Mouse (Mus musculus): ENCODE data around the gene Otor.

Gene Otor

GRCm38 (mm10) chr2:143078198-143078851 is at the start of gene Otor:
Otor (plus strand) TSS chr2:143078473.
- DNase-seq (ENCODE audit: low read depth), result no peak

- DNase-seq (ENCODE audit: low read depth), result no peak
Measured at GRCm38 (mm10) chr2:143031283-143031682, 47.0 kb upstream of the Otor start.

- DNase-seq (ENCODE audit: low read depth), result no peak
Measured at GRCm38 (mm10) chr2:143032378-143033255, 45.7 kb upstream of the Otor start.

GRCm38 (mm10) chr2:143034350-143035085 is 43.8 kb upstream of the Otor start:
- no peak for DNase-seq (ENCODE audit: low read depth)

GRCm38 (mm10) chr2:143035086-143035593 is 43.1 kb upstream of the Otor start:
- no peak for DNase-seq (ENCODE audit: low read depth)

- DNase-seq (ENCODE audit: low read depth), result no peak
Measured at GRCm38 (mm10) chr2:143041596-143041995, 36.7 kb upstream of the Otor start.

GRCm38 (mm10) chr2:143055251-143055650 is 23.0 kb upstream of the Otor start:
- no peak for DNase-seq (ENCODE audit: low read depth)

- no peak for DNase-seq (ENCODE audit: low read depth)
Measured at GRCm38 (mm10) chr2:143056736-143057135, 21.5 kb upstream of the Otor start.

GRCm38 (mm10) chr2:143062432-143062811 is 15.9 kb upstream of the Otor start:
- DNase-seq (ENCODE audit: low read depth), result no peak

GRCm38 (mm10) chr2:143062812-143063792 is 15.2 kb upstream of the Otor start, which contains the start of gene Snrpb2:
Snrpb2 (plus strand) TSS chr2:143063039.
- DNase-seq (ENCODE audit: low read depth), result peak; percentile 81

GRCm38 (mm10) chr2:143065914-143066313 is 12.4 kb upstream of the Otor start:
- no peak for DNase-seq (ENCODE audit: low read depth)

- DNase-seq (ENCODE audit: low read depth), result no peak
Measured at GRCm38 (mm10) chr2:143081693-143082092, 3.4 kb downstream of the Otor start.

- no peak for DNase-seq (ENCODE audit: low read depth)
Measured at GRCm38 (mm10) chr2:143084852-143085397, 6.7 kb downstream of the Otor start.

- no peak for DNase-seq (ENCODE audit: low read depth)
Measured at GRCm38 (mm10) chr2:143089866-143090265, 11.6 kb downstream of the Otor start.

- DNase-seq (ENCODE audit: low read depth), result no peak
Measured at GRCm38 (mm10) chr2:143093726-143094125, 15.5 kb downstream of the Otor start.

- no peak for DNase-seq (ENCODE audit: low read depth)
Measured at GRCm38 (mm10) chr2:143094761-143095160, 16.5 kb downstream of the Otor start.

GRCm38 (mm10) chr2:143097170-143097569 is 18.9 kb downstream of the Otor start:
- DNase-seq (ENCODE audit: low read depth), result no peak

- DNase-seq (ENCODE audit: low read depth), result no peak
Measured at GRCm38 (mm10) chr2:143113859-143114258, 35.6 kb downstream of the Otor start.

- DNase-seq (ENCODE audit: low read depth), result no peak
Measured at GRCm38 (mm10) chr2:143114716-143115115, 36.4 kb downstream of the Otor start.

GRCm38 (mm10) chr2:143117453-143117852 is 39.2 kb downstream of the Otor start:
- no peak for DNase-seq (ENCODE audit: low read depth)

- DNase-seq (ENCODE audit: low read depth), result no peak
Measured at GRCm38 (mm10) chr2:143118221-143118620, 39.9 kb downstream of the Otor start.

All from c-Kit-positive CD71-positive TER-119-negative erythroid progenitor cells, embryonic 14.5 days (primary cell).